Mouse (Mus musculus) hematopoietic multipotent progenitor cell, adult 10-12 weeks (in vitro differentiated cells): Measurements from ENCODE around the gene Gng7. TPM values are rescaled to one million over a fixed set of nuclear protein-coding genes. Genes with fewer than 3 reads are reported as not detected.

Source experiments
- polyA plus RNA-seq: library from polyadenylated mRNA; stranded (reverse); fragments of >175 nt; gene quantifications from 2 replicates; pipeline ENCODE4 v1.2.3, GENCODE M21; 2012; ENCODE audit warnings: low replicate concordance

Gng7 gene
- 0.51 and 0.75 TPM in 2 replicates for polyA plus RNA-seq

DNA sequence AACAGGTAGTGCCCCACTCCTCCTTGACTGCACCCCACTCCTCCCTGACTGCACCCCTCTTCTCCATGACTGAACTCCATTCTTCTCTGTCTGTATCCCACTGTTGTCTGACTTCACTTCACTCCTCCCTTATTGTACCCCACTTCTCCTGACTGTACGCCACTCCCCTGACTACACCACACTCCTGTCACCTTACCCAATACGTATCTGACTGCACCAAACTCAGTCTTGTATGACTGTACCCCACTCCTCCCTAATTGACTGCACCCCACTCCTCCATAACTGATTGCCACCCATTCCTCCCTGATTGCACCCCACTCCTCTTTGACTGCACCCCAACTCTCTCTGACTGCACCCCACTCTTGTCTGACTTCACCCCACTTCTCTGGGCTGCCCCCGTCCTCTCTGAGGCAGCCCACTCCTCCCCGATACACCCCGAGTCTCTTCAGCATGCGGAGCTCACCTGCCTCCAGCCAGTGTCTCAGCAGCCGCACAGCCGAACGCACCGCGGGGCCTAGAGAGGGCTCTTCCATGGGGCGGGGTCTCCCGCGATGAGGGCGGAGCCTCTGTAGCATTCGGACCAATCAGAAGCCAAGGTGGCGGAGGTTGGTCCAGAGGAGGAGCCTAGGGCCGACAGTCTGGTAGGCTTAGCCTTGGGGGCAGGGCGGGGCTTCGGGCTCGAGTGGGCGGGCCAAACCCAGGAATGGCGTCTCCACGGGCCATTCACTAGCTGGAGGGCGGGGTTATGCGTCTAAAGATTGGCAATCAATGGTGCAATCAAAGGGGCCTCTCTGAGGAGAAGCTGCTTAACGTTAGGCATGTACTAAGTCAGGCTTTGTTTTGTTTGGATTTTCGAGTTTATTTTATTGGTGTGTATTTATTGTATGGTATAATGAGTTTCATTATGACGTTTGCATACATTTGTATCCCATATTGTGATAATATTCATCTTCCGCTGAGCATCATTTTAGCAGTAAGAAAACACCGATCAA, at the start of gene Gng7:
Gene Gng7 (minus strand): TSS at position 553 of the 992 bp plus-strand sequence.

DNA sequence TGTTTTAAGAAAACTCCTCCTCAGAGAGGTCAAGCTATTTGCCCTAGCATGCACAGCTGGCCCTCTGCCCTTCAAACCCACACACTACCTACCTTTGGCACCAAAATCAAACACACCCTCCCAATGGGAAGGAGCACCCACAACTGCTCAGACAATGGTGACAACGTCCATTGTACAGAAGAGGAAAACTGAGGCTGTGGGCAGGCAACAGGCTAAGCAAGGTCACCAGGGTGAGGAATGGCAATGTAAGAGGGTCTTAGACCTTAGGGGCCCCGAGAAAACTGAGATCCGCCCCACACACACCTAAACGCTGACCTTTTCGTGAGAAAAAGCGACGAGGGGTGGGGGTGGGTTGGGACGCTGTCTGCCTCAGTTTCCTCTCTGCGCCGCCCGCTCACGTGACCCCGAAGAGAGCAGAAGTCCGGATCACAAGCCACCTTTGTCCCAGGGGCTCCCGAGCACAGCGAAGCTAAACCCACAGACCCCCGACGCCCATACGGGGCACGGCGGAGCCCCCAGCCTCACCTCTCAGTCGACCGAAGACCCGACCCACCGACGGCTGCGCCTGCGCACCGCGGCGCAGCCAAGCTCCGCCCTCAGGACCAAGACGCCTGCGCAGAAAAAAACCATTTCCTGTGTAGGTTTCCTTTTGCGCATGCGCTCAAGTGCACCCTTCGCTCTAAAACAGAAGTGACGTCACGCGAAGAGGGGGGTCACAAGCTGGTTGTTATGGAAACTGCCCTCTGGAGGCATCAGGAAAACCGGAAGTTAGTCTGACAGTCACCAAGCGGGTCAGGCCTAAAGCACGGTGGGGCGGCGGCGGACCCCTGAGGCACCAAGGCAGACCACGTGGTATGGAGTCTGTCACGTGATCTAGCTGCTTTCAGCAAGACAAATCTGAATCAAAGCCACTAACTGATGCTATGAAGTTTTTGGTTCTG, 45.1 kb upstream of the Gng7 start, which contains the start of gene Sgta:
Gene Sgta (minus strand): TSS at position 579 of the 941 bp plus-strand sequence.

DNA sequence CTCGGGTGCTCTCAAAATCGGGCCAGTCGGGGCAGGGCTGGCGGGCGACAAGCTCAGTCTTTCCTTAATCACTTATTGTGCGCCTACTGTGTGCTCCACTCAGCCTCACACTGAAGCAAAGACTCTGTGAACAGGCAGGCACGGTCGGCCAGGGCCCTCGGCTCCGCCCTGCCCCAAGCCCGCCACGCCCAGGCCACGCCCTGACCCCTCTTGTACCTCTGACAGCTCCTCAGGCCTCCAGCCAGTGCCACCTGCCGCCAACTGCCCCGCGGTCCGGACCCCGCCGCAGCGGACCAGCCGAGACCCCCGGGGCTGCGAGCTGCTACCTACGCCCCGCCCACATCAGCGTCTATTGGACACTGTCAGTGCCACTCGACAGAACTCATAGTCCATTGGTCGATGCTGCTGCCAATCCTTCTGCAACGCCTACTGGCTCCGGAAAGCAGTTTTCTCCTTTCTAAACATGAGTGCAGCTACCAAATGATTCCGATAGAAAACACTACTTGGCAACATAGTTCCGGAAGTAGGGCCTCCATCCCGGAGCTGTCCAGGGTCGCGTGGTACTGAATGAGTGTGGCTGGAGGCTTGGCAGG, 22.3 kb upstream of the Gng7 start, which contains the start of gene Slc39a3:
Gene Slc39a3 (minus strand): TSS at position 439 of the 593 bp plus-strand sequence.

DNA sequence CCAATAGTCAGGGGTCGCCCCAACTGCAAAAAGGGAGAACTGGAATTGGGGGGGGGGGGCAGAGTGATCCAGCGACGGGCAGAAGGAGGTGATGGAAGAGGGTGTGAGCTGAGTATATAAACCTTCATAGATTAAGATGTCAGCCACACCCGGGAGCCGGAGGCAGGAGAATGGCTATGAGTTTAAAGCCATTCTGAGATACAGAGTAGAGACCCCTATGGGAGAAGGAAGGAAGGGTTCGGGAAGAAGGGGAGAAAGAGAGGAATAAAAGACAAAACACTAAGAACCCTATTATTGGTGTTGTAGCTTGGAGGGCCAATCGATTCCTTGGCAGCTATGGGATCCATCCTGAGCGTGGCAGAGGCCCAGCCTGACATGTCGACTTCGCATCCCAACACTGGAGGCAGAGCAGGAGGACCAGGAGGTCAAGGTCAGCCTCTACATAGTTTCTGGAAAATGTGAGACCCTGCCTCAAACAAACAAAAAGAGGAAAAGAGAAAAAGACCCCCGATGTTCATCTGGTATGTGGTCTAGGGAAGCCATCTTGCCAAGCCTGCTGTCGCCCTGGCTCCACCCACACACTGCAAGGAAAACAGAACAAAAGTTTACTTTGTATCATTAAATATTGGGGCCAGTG, 11.0 kb upstream of the Gng7 start, which contains the start of gene Diras1:
Gene Diras1 (minus strand): TSS at position 24 of the 637 bp plus-strand sequence.

DNA sequence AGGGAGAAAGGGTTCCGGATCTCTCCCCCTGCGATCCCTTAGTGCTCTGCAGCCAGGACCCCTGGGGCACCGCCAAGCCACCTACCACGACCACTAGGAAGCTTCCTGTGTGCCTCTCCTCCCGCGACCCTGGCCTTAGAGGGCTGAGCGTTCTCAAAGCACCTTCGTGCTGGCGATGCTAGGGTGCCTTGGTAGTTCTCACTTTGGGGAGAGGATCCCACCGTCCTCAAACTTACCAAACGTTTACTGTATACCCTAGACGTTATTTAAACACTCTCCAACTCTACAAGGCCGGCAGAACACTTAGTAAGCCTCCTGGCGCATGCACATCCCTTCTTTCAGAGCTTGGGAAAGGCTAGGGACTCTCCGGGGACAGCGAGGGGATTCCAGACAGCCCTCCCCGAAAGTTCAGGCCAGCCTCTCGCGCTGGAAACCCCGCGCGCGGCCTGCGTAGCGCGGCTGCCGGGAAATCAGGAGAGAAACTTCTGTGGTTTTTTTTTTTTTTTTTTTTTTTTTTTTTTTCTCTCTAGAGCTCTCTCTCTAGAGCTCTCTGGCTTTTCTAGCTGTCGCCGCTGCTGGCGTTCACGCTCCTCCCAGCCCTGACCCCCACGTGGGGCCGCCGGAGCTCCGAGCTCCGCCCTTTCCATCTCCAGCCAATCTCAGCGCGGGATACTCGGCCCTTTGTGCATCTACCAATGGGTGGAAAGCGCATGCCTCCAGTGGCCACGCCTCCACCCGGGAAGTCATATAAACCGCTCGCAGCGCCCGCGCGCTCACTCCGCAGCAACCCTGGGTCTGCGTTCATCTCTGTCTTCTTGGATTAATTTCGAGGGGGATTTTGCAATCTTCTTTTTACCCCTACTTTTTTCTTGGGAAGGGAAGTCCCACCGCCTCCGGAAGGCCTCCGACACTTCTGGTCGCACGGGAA, 85.2 kb downstream of the Gng7 start, which contains the start of gene Gadd45b:
Gene Gadd45b (plus strand): TSS at position 775 of the 928 bp plus-strand sequence.

GRCm38 (mm10) chr10:80917779-80918434, 96.8 kb downstream of the Gng7 start, which contains the start of gene Lmnb2:
Lmnb2 (minus strand) TSS chr10:80918245.

GRCm38 (mm10) chr10:80900318-80901247, 114.2 kb downstream of the Gng7 start, which contains the start of gene Timm13:
Timm13 (minus strand) TSS chr10:80900969.

Other genes starting within 250 kb of the Gng7 start
- 321 and 932 TPM in 2 replicates for gene Sf3a2, start 216.7 kb downstream of the Gng7 start, polyA plus RNA-seq
- 209 and 238 TPM in 2 replicates for gene Plekhj1, start 216.3 kb downstream of the Gng7 start, polyA plus RNA-seq
- 1.1 and 3.0 TPM in 2 replicates for gene Amh, start 209.7 kb downstream of the Gng7 start, polyA plus RNA-seq
- not detected in 2 replicates for gene Jsrp1, start 201.4 kb downstream of the Gng7 start, polyA plus RNA-seq
- 1,467 and 1,742 TPM in 2 replicates for gene Oaz1, start 188.3 kb downstream of the Gng7 start, polyA plus RNA-seq
- 0.04 TPM in 1 of 2 replicates, not detected in the other for gene Lingo3, start 170.9 kb downstream of the Gng7 start, polyA plus RNA-seq
- 51.6 and 117 TPM in 2 replicates for gene Lsm7, start 159.7 kb downstream of the Gng7 start, polyA plus RNA-seq
- gene Sppl2b, start 159.7 kb downstream of the Gng7 start, polyA plus RNA-seq = 75.7 and 79.0 TPM in 2 replicates
- not detected in 2 replicates for gene Tmprss9, start 143.1 kb downstream of the Gng7 start, polyA plus RNA-seq
- gene Timm13, start 114.0 kb downstream of the Gng7 start, polyA plus RNA-seq = 115 and 162 TPM in 2 replicates
- gene Lmnb2, start 96.7 kb downstream of the Gng7 start, polyA plus RNA-seq = 14.5 and 18.6 TPM in 2 replicates
- 32.8 and 53.4 TPM in 2 replicates for gene Gadd45b, start 84.9 kb downstream of the Gng7 start, polyA plus RNA-seq
- gene Diras1, start 10.7 kb upstream of the Gng7 start, polyA plus RNA-seq = not detected in 2 replicates
- gene Slc39a3, start 22.5 kb upstream of the Gng7 start, polyA plus RNA-seq = 20.4 and 23.3 TPM in 2 replicates
- gene Sgta, start 45.2 kb upstream of the Gng7 start, polyA plus RNA-seq = 104 and 170 TPM in 2 replicates
- gene Thop1, start 55.1 kb upstream of the Gng7 start, polyA plus RNA-seq = 20.3 and 22.9 TPM in 2 replicates
- gene Creb3l3, start 83.9 kb upstream of the Gng7 start, polyA plus RNA-seq = 0.24 and 0.30 TPM in 2 replicates
- gene Map2k2, start 91.0 kb upstream of the Gng7 start, polyA plus RNA-seq = 241 and 608 TPM in 2 replicates
- gene Zbtb7a, start 120.3 kb upstream of the Gng7 start, polyA plus RNA-seq = 198 and 333 TPM in 2 replicates
- 72.6 and 164 TPM in 2 replicates for gene Pias4, start 153.0 kb upstream of the Gng7 start, polyA plus RNA-seq
- 495 and 2,413 TPM in 2 replicates for gene Eef2, start 161.7 kb upstream of the Gng7 start, polyA plus RNA-seq
- 53.4 and 152 TPM in 2 replicates for gene Dapk3, start 168.1 kb upstream of the Gng7 start, polyA plus RNA-seq
- gene 4930442H23Rik, start 168.9 kb upstream of the Gng7 start, polyA plus RNA-seq = 0.09 TPM in 1 of 2 replicates, not detected in the other
- not detected in 2 replicates for gene Nmrk2, start 187.1 kb upstream of the Gng7 start, polyA plus RNA-seq
- gene Atcay, start 215.9 kb upstream of the Gng7 start, polyA plus RNA-seq = 0.53 and 0.94 TPM in 2 replicates
- gene Zfr2, start 218.2 kb upstream of the Gng7 start, polyA plus RNA-seq = 4.0 and 8.6 TPM in 2 replicates
- gene Matk, start 238.0 kb upstream of the Gng7 start, polyA plus RNA-seq = 31.4 and 107 TPM in 2 replicates